Mouse (Mus musculus) liver, embryonic 18 days (tissue): ENCODE data around the gene Gm4312. TPM values are rescaled to one million over a fixed set of nuclear protein-coding genes. Genes with fewer than 3 reads are reported as not detected.

Experiments used
- polyA plus RNA-seq: library from polyadenylated mRNA; depleted of rRNA; stranded (reverse); fragments of >200 nt; gene quantifications from 2 replicates; pipeline ENCODE4 v1.2.3, GENCODE M21; 2012; rRNA removed

Gene Gm4312
- polyA plus RNA-seq = not detected in 2 replicates

DNA sequence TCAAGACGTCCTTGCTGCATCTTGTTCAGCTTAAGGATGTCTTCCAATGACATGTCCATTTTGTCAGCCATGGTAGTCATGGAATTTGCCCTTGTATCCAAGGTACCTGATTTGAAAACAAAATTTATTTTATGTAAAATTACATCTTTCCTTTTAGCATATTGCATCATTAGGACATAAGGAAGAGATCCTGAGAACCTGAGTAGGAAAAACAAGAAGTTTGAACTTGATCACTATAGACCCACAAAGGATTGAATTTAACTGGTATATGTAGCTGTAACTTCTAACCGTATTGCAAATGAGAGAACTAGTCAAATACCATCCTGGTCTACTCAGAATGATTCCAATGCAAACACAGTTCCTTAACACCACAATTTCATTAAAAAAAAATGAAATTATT is at the start of gene Gm4312:
Gm4312 (minus strand) TSS at position 101 of the 400 bp plus-strand sequence.

DNA sequence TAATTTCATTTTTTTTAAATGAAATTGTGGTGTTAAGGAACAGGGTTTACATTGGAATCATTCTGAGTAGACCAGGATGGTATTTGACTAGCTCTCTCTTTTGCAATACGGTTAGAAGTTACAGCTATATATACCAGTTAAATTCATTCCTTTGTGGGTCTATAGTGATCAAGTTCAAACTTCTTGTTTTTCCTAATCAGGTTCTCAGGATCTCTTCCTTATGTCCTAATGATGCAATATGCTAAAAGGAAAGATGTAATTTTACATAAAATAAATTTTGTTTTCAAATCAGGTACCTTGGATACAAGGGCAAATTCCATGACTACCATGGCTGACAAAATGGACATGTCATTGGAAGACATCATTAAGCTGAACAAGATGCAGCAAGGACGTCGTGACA is 21.3 kb downstream of the Gm4312 start, which contains the start of gene Gm4307:
Gm4307 (plus strand) TSS at position 301 of the 400 bp plus-strand sequence.

DNA sequence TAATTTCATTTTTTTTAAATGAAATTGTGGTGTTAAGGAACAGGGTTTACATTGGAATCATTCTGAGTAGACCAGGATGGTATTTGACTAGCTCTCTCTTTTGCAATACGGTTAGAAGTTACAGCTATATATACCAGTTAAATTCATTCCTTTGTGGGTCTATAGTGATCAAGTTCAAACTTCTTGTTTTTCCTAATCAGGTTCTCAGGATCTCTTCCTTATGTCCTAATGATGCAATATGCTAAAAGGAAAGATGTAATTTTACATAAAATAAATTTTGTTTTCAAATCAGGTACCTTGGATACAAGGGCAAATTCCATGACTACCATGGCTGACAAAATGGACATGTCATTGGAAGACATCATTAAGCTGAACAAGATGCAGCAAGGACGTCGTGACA is 31.6 kb downstream of the Gm4312 start, which contains the start of gene Gm4305:
Gm4305 (plus strand) TSS at position 301 of the 400 bp plus-strand sequence.

DNA sequence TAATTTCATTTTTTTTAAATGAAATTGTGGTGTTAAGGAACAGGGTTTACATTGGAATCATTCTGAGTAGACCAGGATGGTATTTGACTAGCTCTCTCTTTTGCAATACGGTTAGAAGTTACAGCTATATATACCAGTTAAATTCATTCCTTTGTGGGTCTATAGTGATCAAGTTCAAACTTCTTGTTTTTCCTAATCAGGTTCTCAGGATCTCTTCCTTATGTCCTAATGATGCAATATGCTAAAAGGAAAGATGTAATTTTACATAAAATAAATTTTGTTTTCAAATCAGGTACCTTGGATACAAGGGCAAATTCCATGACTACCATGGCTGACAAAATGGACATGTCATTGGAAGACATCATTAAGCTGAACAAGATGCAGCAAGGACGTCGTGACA is 36.7 kb downstream of the Gm4312 start, which contains the start of gene Gm4303:
Gm4303 (plus strand) TSS at position 301 of the 400 bp plus-strand sequence.

DNA sequence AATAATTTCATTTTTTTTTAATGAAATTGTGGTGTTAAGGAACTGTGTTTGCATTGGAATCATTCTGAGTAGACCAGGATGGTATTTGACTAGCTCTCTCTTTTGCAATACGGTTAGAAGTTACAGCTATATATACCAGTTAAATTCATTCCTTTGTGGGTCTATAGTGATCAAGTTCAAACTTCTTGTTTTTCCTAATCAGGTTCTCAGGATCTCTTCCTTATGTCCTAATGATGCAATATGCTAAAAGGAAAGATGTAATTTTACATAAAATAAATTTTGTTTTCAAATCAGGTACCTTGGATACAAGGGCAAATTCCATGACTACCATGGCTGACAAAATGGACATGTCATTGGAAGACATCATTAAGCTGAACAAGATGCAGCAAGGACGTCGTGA is 41.8 kb downstream of the Gm4312 start, which contains the start of gene Gm4302:
Gm4302 (plus strand) TSS at position 301 of the 400 bp plus-strand sequence.

DNA sequence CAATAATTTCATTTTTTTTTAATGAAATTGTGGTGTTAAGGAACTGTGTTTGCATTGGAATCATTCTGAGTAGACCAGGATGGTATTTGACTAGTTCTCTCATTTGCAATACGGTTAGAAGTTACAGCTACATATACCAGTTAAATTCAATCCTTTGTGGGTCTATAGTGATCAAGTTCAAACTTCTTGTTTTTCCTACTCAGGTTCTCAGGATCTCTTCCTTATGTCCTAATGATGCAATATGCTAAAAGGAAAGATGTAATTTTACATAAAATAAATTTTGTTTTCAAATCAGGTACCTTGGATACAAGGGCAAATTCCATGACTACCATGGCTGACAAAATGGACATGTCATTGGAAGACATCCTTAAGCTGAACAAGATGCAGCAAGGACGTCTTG is 47.0 kb downstream of the Gm4312 start, which contains the start of gene Gm4301:
Gm4301 (plus strand) TSS at position 301 of the 400 bp plus-strand sequence.

Other genes starting within 250 kb of the Gm4312 start
- gene Gm4301, start 46.9 kb downstream of the Gm4312 start, polyA plus RNA-seq = not detected in 2 replicates
- not detected in 2 replicates for gene Gm4302, start 41.7 kb downstream of the Gm4312 start, polyA plus RNA-seq
- gene Gm4303, start 36.6 kb downstream of the Gm4312 start, polyA plus RNA-seq = not detected in 2 replicates
- not detected in 2 replicates for gene Gm4305, start 31.5 kb downstream of the Gm4312 start, polyA plus RNA-seq
- gene Gm4307, start 21.2 kb downstream of the Gm4312 start, polyA plus RNA-seq = not detected in 2 replicates
- gene Tmtc3, start 104.8 kb upstream of the Gm4312 start, polyA plus RNA-seq = 2.4 and 2.8 TPM in 2 replicates
- gene Cep290, start 105.0 kb upstream of the Gm4312 start, polyA plus RNA-seq = 1.3 and 1.5 TPM in 2 replicates
- 6.4 and 7.2 TPM in 2 replicates for gene 4930430F08Rik, start 207.9 kb upstream of the Gm4312 start, polyA plus RNA-seq
- gene 1700017N19Rik, start 207.9 kb upstream of the Gm4312 start, polyA plus RNA-seq = not detected in 2 replicates